Mouse (Mus musculus): ENCODE results near the gene Gjb3.

DNA sequence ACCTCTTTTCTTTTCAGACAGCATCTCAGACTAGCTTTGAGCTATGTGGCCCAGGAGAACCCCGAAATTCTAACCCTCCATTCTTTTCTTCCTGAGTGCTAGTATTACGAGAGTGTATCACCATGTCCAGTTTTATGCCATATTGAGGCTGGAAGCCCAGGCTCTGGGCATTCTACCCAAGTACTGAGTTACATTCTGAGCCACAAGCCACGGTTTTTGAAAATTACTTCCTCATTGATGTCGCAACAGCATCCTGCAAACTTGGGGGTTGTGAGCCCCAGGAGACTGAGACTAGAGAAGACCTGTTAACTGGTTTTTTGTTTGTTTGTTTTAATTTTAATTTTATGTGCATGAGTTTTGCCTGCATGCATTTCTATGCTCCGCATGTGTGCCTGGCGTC is 2.9 kb downstream of the Gjb3 start:
- TF ChIP-seq CTCF (IDR thresholded peaks at IDR 0.05; ENCODE audit: low read depth, low read length) (no peak), POLR2A (IDR thresholded peaks at IDR 0.05; ENCODE audit: insufficient read depth, low read length) (no peak)

Measured in ES-Bruce4 (cell line).